Mouse (Mus musculus) urinary bladder, postnatal 4 days (tissue): ENCODE data around the gene A630073D07Rik.
"Not testable (repeated sequence)": the region's sequence is repeated elsewhere in the genome, so short reads cannot be mapped to it uniquely, and the experiment has no call there.

ENCODE experiments used
- DNase-seq, 2 experiments: peaks; one replicate each; pipeline ENCODE4 v3.0.0; 2021 to 2022; ENCODE audit warnings: low spot score in 2 of 2

The A630073D07Rik gene

GRCm38 (mm10) chr6:132651426-132651825 is at the start of gene A630073D07Rik:
A630073D07Rik (minus strand) TSS chr6:132651526.
- no peak for DNase-seq

- DNase-seq: no peak
Measured at GRCm38 (mm10) chr6:132700907-132701306, 49.6 kb upstream of the A630073D07Rik start, which contains the start of gene Tas2r121. Tas2r121 (minus strand) TSS chr6:132701007.

DNA sequence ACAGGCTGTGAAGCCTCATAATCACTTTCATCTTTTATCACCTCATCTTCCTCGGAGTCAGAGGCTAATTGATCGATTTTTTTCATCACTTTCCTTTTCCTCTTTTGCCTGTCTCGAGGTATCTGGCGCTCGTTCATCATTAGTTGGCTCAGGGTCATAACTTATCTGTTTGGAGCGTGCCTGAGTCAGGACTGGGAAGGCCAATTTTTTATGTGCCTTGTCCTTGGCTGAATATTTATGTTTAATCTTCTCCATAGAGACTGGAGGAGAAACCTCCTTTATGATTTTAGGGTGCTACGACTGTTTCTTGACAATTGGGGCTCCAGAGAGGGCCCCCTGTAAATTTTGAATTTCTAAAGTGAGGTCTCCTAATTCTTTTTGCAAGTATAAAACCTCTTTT is 40.3 kb upstream of the A630073D07Rik start:
- not testable (repeated sequence) for DNase-seq

DNA sequence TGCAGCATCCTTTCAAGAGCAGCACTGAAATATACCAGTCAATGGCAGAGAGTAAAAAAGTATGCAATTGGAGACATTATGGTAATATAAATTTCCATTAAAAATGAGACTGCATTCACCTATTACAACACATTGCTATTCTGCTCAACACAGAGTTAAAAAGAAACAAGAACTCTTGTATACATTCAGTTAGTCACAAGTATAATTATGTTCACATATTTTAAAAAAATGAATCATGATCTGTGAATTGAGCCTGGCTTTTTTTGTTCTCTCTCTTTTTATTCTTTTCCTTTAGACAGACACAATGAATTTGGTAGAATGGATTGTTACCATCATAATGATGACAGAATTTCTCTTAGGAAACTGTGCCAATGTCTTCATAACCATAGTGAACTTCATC is 5.3 kb upstream of the A630073D07Rik start, which contains the start of gene Tas2r120:
Tas2r120 (plus strand) TSS at position 301 of the 400 bp plus-strand sequence.
- no peak for DNase-seq

DNA sequence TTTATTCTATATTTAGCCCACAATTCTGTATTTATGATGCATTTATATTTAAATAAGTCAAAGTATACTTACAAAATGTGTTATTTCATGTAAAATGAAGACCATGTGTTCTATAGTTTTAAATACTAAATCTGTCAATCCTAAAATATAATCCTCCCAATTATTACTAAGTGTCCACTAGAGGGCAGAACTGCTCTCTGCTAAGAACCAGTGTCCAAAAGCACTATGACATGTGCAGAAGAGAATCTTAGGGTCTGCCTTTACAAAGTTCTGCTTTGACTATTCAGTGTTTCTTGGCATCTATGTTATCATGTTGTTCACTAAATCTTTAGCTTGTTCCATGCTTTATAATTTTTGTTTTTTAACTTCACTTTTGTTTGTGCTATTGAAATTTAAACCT is 1.9 kb downstream of the A630073D07Rik start:
- no peak for DNase-seq

DNA sequence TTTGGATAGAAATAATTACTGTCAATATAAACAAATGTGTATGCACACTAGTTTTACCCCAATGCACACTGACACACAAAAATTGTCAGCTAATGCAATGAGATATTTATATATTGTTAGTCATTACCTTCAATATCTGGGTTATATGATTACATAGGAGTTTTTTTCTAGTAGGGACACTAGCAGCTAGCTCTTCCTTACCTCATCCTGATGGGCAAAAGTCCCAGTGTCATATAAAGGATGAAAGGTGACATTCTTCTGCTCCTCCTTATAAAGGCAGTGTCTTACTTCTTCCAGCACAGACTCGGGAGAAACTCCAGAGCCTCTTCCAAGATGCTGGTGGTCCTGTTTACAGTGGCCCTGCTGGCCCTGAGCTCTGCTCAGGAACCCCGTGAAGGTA is 55.7 kb downstream of the A630073D07Rik start, which contains the start of gene Prp2:
Prp2 (plus strand) TSS at position 301 of the 400 bp plus-strand sequence.
- not testable (repeated sequence) for DNase-seq
